Mouse (Mus musculus) hindbrain, embryonic 14.5 days (tissue): ENCODE measurements around the gene Rpl18. TPM values are rescaled to one million over a fixed set of nuclear protein-coding genes. Genes with fewer than 3 reads are reported as not detected.
A peak's percentile ranks its signal among the peaks of the same experiment; 100 is the strongest.

ENCODE experiments used
- ATAC-seq: fragments of 200-750 bp; cut with Nextera tagmentation; 2 replicates; pipeline ENCODE4 v1.8.0; 2017; ENCODE audit warnings: moderate number of reproducible peaks, mild to moderate bottlenecking, moderate TSS enrichment, moderate library complexity; ENCODE audit not compliant: low FRiP score
- DNase-seq: peaks from one replicate; pipeline ENCODE4 v3.0.0-alpha.2; 2015; ENCODE audit warnings: low spot score
- H3K27ac ChIP-seq: fragments of 300-500 bp; sonication (generic); 2 replicates; pipeline ENCODE4 v1.5.1; 2014; ENCODE audit warnings: mild to moderate bottlenecking, moderate library complexity
- H3K27me3 ChIP-seq: fragments of 300-500 bp; sonication (generic); 2 replicates; pipeline ENCODE4 v1.6.1; 2014; ENCODE audit warnings: mild to moderate bottlenecking, low read length, mixed read lengths; ENCODE audit not compliant: control insufficient read depth, insufficient read depth
- H3K36me3 ChIP-seq: fragments of 300-500 bp; sonication (generic); replicated peaks from 2 replicates; pipeline ENCODE4 v1.6.1; 2014; ENCODE audit not compliant: control insufficient read depth, insufficient read depth
- H3K4me1 ChIP-seq: fragments of 300-500 bp; sonication (generic); replicated peaks from 2 replicates; pipeline ENCODE4 v1.6.1; 2014; ENCODE audit warnings: antibody characterized with exemption, low read length, mixed read lengths; ENCODE audit not compliant: control insufficient read depth, insufficient read depth
- H3K4me2 ChIP-seq: fragments of 300-500 bp; sonication (generic); replicated peaks from 2 replicates; pipeline ENCODE4 v1.6.1; 2014; ENCODE audit warnings: mild to moderate bottlenecking, moderate library complexity
- H3K4me3 ChIP-seq: fragments of 300-500 bp; sonication (generic); replicated peaks from 2 replicates; pipeline ENCODE4 v1.5.1; 2014; ENCODE audit warnings: mild to moderate bottlenecking, low read length
- H3K9ac ChIP-seq: fragments of 300-500 bp; sonication (generic); 2 replicates; pipeline ENCODE4 v1.6.1; 2014
- H3K9me3 ChIP-seq: fragments of 300-500 bp; sonication (generic); 2 replicates; pipeline ENCODE4 v1.6.1; 2016; ENCODE audit warnings: low read length; ENCODE audit not compliant: control insufficient read depth
- WGBS: fragments of 180-500 bp; shearing (Covaris S2); extraction: QIAGEN DNeasy Blood & Tissue Kit; methylation state at CpG from one replicate; pipeline ENCODE4 v1.1.7; 2014; 5-methylcytosine and 5-hydroxymethylcytosine counted together
- polyA plus RNA-seq: library from polyadenylated mRNA; unstranded; fragments of >200 nt; fragmentation: Nextera tagmentation; extraction: Ambion mirVana; gene quantifications from 2 replicates; pipeline ENCODE4 v1.2.1, GENCODE M21; 2014

Rpl18 gene
- polyA plus RNA-seq, 1 experiment from 2014 or later: 674 TPM

- Histone ChIP-seq H3K9ac (no peak overlapping the region), H3K4me2 (no peak overlapping the region), H3K27ac (no peak overlapping the region), H3K9me3 (no peaks in the 10 kb centered on the region), H3K27me3 (no peaks in the 10 kb centered on the region), H3K4me3 (no peak overlapping the region), H3K4me1 (no peaks in the 10 kb centered on the region; the same call in 1 of the 2 replicates), H3K36me3 (no peaks in the 10 kb centered on the region)
- no peak for ATAC-seq
- DNase-seq: no peak
- WGBS: 75% methylated on average over 7 of the region's 7 CpGs
Measured at GRCm38 (mm10) chr7:45748110-45748509, 32.9 kb downstream of the Rpl18 start.

DNA sequence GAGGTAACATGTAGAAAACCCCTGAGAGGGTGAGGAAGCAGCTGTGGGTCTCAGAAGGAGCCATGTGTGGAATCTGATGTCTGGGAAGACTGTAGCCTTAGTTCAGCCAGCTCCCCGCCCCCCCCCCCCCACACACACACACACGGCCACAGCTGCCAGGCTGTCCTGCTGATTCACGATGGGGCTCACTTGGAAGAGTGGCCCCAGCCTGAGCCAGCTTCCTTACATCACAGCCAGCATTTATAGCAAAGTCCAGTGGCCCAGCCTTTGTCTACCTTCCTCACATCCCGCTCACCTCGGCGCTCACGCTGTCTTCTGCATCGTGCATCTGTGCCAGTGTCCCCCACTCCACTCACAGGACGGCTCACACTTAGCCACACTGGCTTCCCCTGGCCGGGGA is 34.1 kb downstream of the Rpl18 start:
- peak overlapping the region; percentile 4; the same call in 1 of the 2 replicates for H3K9ac ChIP-seq
- no peaks in the 10 kb centered on the region for H3K36me3 ChIP-seq
- 54% methylated on average over 9 of the region's 10 CpGs for WGBS
- no peak overlapping the region for H3K4me3 ChIP-seq
- H3K27me3 ChIP-seq: no peaks in the 10 kb centered on the region
- no peak for DNase-seq
- no peaks in the 10 kb centered on the region; the same call in 1 of the 2 replicates for H3K4me1 ChIP-seq
- H3K9me3 ChIP-seq: no peaks in the 10 kb centered on the region
- H3K27ac ChIP-seq: no peak overlapping the region
- no peak for ATAC-seq
- H3K4me2 ChIP-seq: no peak overlapping the region

DNA sequence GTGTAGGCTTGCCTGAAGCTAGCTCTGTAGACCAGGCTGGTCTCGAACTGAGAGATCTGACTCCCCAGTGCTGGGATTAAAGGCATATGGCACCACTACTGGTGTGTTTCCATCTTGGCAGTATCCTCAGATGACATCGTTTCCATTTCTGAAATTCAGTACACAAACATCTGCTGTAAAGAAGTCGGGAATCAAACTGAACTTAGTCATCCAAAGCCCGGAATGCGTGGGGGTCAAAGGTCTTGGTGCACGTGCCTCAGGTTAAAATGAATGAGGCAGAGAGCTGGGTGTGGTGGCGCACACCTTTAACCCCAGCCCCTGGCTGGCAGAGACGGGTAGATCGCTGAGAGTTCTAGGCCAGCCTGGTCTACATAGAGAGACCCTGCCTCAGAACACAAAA is 34.9 kb downstream of the Rpl18 start:
- 86% methylated on average over 9 of the region's 9 CpGs for WGBS
- no peaks in the 10 kb centered on the region; the same call in 1 of the 2 replicates for H3K4me1 ChIP-seq
- no peaks in the 10 kb centered on the region for H3K9me3 ChIP-seq
- H3K9ac ChIP-seq: no peak overlapping the region
- no peaks in the 10 kb centered on the region for H3K27me3 ChIP-seq
- H3K27ac ChIP-seq: no peak overlapping the region
- no peak overlapping the region for H3K4me3 ChIP-seq
- ATAC-seq (no peak), DNase-seq (no peak)
- H3K36me3 ChIP-seq: no peaks in the 10 kb centered on the region
- H3K4me2 ChIP-seq: no peak overlapping the region

- WGBS: 63% methylated on average over 6 of the region's 6 CpGs
- no peak for ATAC-seq
- Histone ChIP-seq H3K9me3 (no peaks in the 10 kb centered on the region), H3K4me3 (no peak overlapping the region), H3K9ac (no peak overlapping the region), H3K27ac (no peak overlapping the region), H3K4me1 (peaks cover 6% of the 10 kb centered on the region; the same call in 1 of the 2 replicates), H3K4me2 (no peak overlapping the region), H3K36me3 (no peaks in the 10 kb centered on the region), H3K27me3 (peaks cover 25% of the 10 kb centered on the region)
- no peak for DNase-seq
Measured at GRCm38 (mm10) chr7:45755703-45756102, 40.4 kb downstream of the Rpl18 start.

DNA sequence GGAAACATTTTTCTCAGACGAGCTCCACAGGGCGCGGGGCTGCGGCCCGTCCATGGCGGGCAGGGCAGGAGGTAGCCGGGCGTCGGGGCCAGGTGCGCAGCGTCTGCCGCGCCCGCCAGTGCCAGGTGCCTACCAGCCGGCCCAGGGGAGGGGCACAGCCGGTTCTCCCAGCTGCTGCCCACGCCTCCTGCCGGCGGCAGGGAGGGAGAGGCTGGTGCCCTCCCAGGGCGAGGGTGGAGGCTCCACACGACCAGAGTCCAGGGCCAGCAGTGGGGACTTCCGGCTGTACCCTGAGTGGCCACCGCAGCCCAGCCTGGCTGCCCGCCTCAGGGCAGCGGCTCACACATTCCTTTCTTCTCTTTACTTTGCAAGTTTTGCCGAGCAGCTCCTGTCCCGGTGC is 44.1 kb downstream of the Rpl18 start:
- H3K27me3 ChIP-seq: peaks cover 25% of the 10 kb centered on the region
- H3K4me1 ChIP-seq: peaks cover 6% of the 10 kb centered on the region; the same call in 1 of the 2 replicates
- no peak for ATAC-seq
- no peak for DNase-seq
- no peak overlapping the region for H3K9ac ChIP-seq
- no peak overlapping the region for H3K27ac ChIP-seq
- H3K4me2 ChIP-seq: 0 out of 2 replicates have a peak overlapping the region, but pooled peaks have one; percentile 12
- H3K4me3 ChIP-seq: no peak overlapping the region
- H3K9me3 ChIP-seq: no peaks in the 10 kb centered on the region
- no peaks in the 10 kb centered on the region for H3K36me3 ChIP-seq
- WGBS: 11% methylated on average over 27 of the region's 27 CpGs

DNA sequence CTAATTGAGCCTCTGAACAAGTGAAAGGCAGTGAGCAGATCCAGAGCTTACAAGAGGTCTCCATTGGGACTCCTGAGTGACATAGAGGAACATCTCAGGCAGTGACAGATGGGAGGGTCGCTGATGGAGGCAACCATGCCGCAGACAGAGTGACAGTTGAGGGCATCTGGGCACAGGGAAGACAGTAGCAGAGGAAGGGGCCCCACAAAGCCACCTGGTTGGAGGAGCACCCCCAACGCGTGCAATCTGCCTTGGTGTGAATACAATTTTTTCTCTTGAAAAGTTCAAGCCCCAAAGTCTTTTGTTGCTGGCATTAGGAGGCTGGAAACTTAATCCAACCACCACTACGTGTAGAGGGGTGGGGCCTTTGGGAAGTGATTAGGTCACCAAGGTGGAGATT is 44.9 kb downstream of the Rpl18 start:
- no peak overlapping the region for H3K9ac ChIP-seq
- ATAC-seq (no peak), DNase-seq (no peak)
- WGBS: 55% methylated on average over 5 of the region's 5 CpGs
- no peak overlapping the region for H3K4me3 ChIP-seq
- peaks cover 6% of the 10 kb centered on the region; the same call in 1 of the 2 replicates for H3K4me1 ChIP-seq
- H3K4me2 ChIP-seq: no peak overlapping the region
- H3K36me3 ChIP-seq: no peaks in the 10 kb centered on the region
- H3K9me3 ChIP-seq: no peaks in the 10 kb centered on the region
- no peak overlapping the region for H3K27ac ChIP-seq
- peaks cover 25% of the 10 kb centered on the region for H3K27me3 ChIP-seq

GRCm38 (mm10) chr7:45765995-45766394 is 50.7 kb downstream of the Rpl18 start:
- Histone ChIP-seq H3K9me3 (no peaks in the 10 kb centered on the region), H3K36me3 (no peaks in the 10 kb centered on the region), H3K9ac (no peak overlapping the region), H3K4me2 (no peak overlapping the region), H3K27me3 (no peaks in the 10 kb centered on the region), H3K4me1 (no peaks in the 10 kb centered on the region), H3K27ac (no peak overlapping the region), H3K4me3 (no peak overlapping the region)
- ATAC-seq (no peak), DNase-seq (no peak)
- 64% methylated on average over 8 of the region's 8 CpGs for WGBS

DNA sequence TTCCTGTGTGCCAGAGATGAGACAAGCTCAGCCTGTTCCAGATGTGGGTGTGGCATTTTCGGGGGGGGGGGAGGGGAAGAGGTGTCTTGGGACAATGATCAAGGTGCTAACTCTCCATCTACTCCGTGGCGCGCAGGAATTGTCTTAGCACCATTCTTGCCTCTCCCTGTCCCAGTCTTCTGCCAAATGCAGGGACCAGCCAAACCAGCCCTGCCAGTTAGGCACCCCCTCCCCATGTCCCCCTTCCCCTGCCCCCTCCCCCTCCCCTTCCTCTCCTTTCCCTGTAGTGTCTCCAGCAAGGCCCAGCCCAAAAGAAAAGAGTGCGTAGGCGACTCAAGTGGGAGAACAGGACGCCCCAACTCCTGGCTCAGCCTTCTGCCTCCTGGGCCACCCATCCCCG is 51.5 kb downstream of the Rpl18 start:
- Histone ChIP-seq H3K9me3 (no peaks in the 10 kb centered on the region), H3K36me3 (no peaks in the 10 kb centered on the region), H3K4me2 (no peak overlapping the region), H3K27ac (no peak overlapping the region), H3K4me3 (no peak overlapping the region), H3K4me1 (no peaks in the 10 kb centered on the region), H3K9ac (no peak overlapping the region), H3K27me3 (no peaks in the 10 kb centered on the region)
- DNase-seq: no peak
- ATAC-seq: no peak
- WGBS: 66% methylated on average over 5 of the region's 8 CpGs

- Histone ChIP-seq H3K27me3 (no peaks in the 10 kb centered on the region), H3K9ac (no peak overlapping the region), H3K4me3 (no peak overlapping the region), H3K36me3 (no peaks in the 10 kb centered on the region), H3K9me3 (no peaks in the 10 kb centered on the region), H3K4me1 (no peaks in the 10 kb centered on the region), H3K27ac (no peak overlapping the region), H3K4me2 (no peak overlapping the region)
- no peak for DNase-seq
- no peak for ATAC-seq
- 92% methylated on average over 6 of the region's 6 CpGs for WGBS
Measured at GRCm38 (mm10) chr7:45767500-45767899, 52.2 kb downstream of the Rpl18 start.
